Mouse (Mus musculus): Measurements from ENCODE around the gene Mrpl12. TPM values are rescaled to one million over a fixed set of nuclear protein-coding genes. Genes with fewer than 3 reads are reported as not detected.

Mrpl12 gene
- polyA plus RNA-seq, 1 experiment from 2014 or later = 176 TPM

DNA sequence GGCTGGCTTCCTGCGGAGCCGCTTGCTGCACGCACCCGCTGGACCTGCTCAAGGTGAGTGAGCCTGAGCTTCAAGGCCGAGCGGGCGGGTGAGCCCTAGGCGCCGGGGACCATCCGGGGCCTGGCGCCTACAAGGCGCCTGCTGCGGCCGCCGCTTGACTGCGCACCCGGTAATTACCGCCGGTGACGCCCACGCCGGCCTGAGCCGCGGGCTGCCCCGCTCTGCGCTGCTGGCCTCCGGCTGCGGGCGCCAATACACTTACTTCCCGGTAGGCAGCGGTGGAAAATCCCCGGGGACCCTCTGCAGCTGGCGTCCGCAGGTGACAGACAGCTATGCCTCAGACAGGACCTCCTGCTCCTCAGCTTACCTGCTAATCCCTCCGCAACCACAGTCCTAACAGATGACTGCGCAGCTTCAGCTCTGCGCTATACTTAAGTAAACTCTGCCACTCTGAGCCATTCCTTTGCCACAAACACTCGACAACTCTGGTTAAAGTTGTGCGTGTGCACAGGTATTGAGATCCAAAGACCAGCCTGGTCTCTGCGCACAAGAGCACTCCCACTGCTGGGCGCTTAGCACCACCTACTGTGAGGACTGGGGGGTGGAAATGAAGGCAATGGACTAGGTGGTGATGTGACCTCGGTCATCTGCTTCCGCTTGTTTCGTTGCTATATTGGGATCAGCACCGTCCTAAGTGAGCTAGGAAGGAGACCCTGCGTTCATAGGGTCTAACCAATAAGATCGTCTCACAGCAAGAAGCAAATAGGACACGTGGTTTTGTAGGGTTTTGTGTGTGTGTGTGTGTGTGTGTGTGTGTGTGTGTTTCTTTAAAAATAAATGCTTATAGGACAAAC, 7.8 kb downstream of the Mrpl12 start:
- H3K4me3 ChIP-seq (ENCODE audit: low read length) = peak overlapping the region; percentile 90
- H3K27ac ChIP-seq (ENCODE audit: low read length) = peak overlapping the region; percentile 93
- H3K9ac ChIP-seq (replicated peaks; ENCODE audit: low read length) = peak overlapping the region; percentile 84
- ATAC-seq (ENCODE audit: low FRiP score, low TSS enrichment) = peak; percentile 25; the same call in 1 of the 2 replicates
- no peaks in the 10 kb centered on the region for H3K27me3 ChIP-seq (ENCODE audit: insufficient read depth, low read length)
- WGBS = under 1% methylated on average over 45 of the region's 48 CpGs
- no peaks in the 10 kb centered on the region for H3K9me3 ChIP-seq (ENCODE audit: low read length)
- peaks cover 33% of the 10 kb centered on the region for H3K4me1 ChIP-seq (ENCODE audit: insufficient read depth, low read length)
- H3K36me3 ChIP-seq (ENCODE audit: insufficient read depth, low read length) = peaks cover 46% of the 10 kb centered on the region
- peak overlapping the region; percentile 82 for H3K4me2 ChIP-seq (replicated peaks; ENCODE audit: low read depth, low read length)

- WGBS = 31% methylated on average over 3 of the region's 3 CpGs
- H3K36me3 ChIP-seq (ENCODE audit: insufficient read depth, low read length) = peaks cover 46% of the 10 kb centered on the region
Measured at GRCm38 (mm10) chr11:120492878-120493203, 8.4 kb downstream of the Mrpl12 start.

DNA sequence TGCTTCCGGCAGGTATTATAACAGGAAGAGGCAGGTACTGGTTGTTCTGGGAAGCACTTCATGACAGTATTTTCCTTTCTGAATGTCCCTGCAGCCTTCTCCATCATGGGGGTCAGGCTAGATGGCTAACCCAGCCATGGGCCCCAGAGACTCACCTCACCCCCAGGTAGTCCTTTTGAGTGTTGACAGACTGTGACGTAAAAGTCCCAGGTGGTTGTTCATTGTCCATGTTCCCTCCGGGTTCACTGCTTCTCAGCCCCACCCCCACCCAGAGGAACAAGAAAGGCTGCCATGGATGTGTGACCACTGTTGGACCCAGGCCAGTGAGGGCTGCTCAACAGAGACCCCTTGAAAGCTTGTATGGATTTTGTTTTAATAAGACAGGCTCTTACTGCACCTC, 8.9 kb downstream of the Mrpl12 start:
- no peak for ATAC-seq (ENCODE audit: low FRiP score, low TSS enrichment)
- 43% methylated on average over 3 of the region's 3 CpGs for WGBS
- peak overlapping the region; percentile 84 for H3K9ac ChIP-seq (replicated peaks; ENCODE audit: low read length)

More at GRCm38 (mm10) chr11:120492878-120493203, 8.4 kb downstream of the Mrpl12 start:
- Histone ChIP-seq H3K4me2 (replicated peaks; ENCODE audit: low read depth, low read length) (peak overlapping the region; percentile 82), H3K4me3 (ENCODE audit: low read length) (peak overlapping the region; percentile 90), H3K27ac (ENCODE audit: low read length) (peak overlapping the region; percentile 93), H3K9ac (replicated peaks; ENCODE audit: low read length) (peak overlapping the region; percentile 84), H3K9me3 (ENCODE audit: low read length) (no peaks in the 10 kb centered on the region), H3K27me3 (ENCODE audit: insufficient read depth, low read length) (no peaks in the 10 kb centered on the region), H3K4me1 (ENCODE audit: insufficient read depth, low read length) (peaks cover 33% of the 10 kb centered on the region)
- ATAC-seq (ENCODE audit: low FRiP score, low TSS enrichment) = no peak

GRCm38 (mm10) chr11:120493911-120494310, 9.5 kb downstream of the Mrpl12 start:
- H3K4me2 ChIP-seq (replicated peaks; ENCODE audit: low read depth, low read length) = peak overlapping the region; percentile 82
- H3K27ac ChIP-seq (ENCODE audit: low read length) = no peak overlapping the region; the same call in 1 of the 2 replicates
- H3K36me3 ChIP-seq (ENCODE audit: insufficient read depth, low read length) = peaks cover 40% of the 10 kb centered on the region
- H3K9ac ChIP-seq (replicated peaks; ENCODE audit: low read length) = peak overlapping the region; percentile 84; the same call in 1 of the 2 replicates
- H3K9me3 ChIP-seq (ENCODE audit: low read length) = no peaks in the 10 kb centered on the region
- 80% methylated on average over 3 of the region's 3 CpGs for WGBS
- no peaks in the 10 kb centered on the region for H3K27me3 ChIP-seq (ENCODE audit: insufficient read depth, low read length)
- H3K4me1 ChIP-seq (ENCODE audit: insufficient read depth, low read length) = peaks cover 33% of the 10 kb centered on the region
- H3K4me3 ChIP-seq (ENCODE audit: low read length) = peak overlapping the region; percentile 90; the same call in 1 of the 2 replicates
- no peak for ATAC-seq (ENCODE audit: low FRiP score, low TSS enrichment)

More for the DNA sequence above, 8.9 kb downstream of the Mrpl12 start:
- peak overlapping the region; percentile 82 for H3K4me2 ChIP-seq (replicated peaks; ENCODE audit: low read depth, low read length)
- H3K27me3 ChIP-seq (ENCODE audit: insufficient read depth, low read length) = no peaks in the 10 kb centered on the region
- peaks cover 46% of the 10 kb centered on the region for H3K36me3 ChIP-seq (ENCODE audit: insufficient read depth, low read length)
- H3K4me1 ChIP-seq (ENCODE audit: insufficient read depth, low read length) = peaks cover 33% of the 10 kb centered on the region
- peak overlapping the region; percentile 90 for H3K4me3 ChIP-seq (ENCODE audit: low read length)
- no peaks in the 10 kb centered on the region for H3K9me3 ChIP-seq (ENCODE audit: low read length)
- H3K27ac ChIP-seq (ENCODE audit: low read length) = peak overlapping the region; percentile 93

GRCm38 (mm10) chr11:120497436-120497835, 13.0 kb downstream of the Mrpl12 start:
- no peak overlapping the region for H3K27ac ChIP-seq (ENCODE audit: low read length)
- H3K9ac ChIP-seq (replicated peaks; ENCODE audit: low read length) = no peak overlapping the region
- no peak for ATAC-seq (ENCODE audit: low FRiP score, low TSS enrichment)
- no peaks in the 10 kb centered on the region for H3K27me3 ChIP-seq (ENCODE audit: insufficient read depth, low read length)
- no peaks in the 10 kb centered on the region for H3K9me3 ChIP-seq (ENCODE audit: low read length)
- H3K4me2 ChIP-seq (replicated peaks; ENCODE audit: low read depth, low read length) = no peak overlapping the region
- H3K4me3 ChIP-seq (ENCODE audit: low read length) = no peak overlapping the region
- WGBS = 89% methylated on average over 3 of the region's 3 CpGs
- peaks cover 38% of the 10 kb centered on the region for H3K36me3 ChIP-seq (ENCODE audit: insufficient read depth, low read length)
- peaks cover 17% of the 10 kb centered on the region for H3K4me1 ChIP-seq (ENCODE audit: insufficient read depth, low read length)

GRCm38 (mm10) chr11:120498226-120498625, 13.8 kb downstream of the Mrpl12 start:
- peaks cover 12% of the 10 kb centered on the region for H3K4me1 ChIP-seq (ENCODE audit: insufficient read depth, low read length)
- 93% methylated on average over 12 of the region's 12 CpGs for WGBS
- no peak for ATAC-seq (ENCODE audit: low FRiP score, low TSS enrichment)
- H3K9me3 ChIP-seq (ENCODE audit: low read length) = no peaks in the 10 kb centered on the region
- no peak overlapping the region for H3K27ac ChIP-seq (ENCODE audit: low read length)
- no peaks in the 10 kb centered on the region for H3K27me3 ChIP-seq (ENCODE audit: insufficient read depth, low read length)
- no peak overlapping the region for H3K9ac ChIP-seq (replicated peaks; ENCODE audit: low read length)
- peaks cover 38% of the 10 kb centered on the region for H3K36me3 ChIP-seq (ENCODE audit: insufficient read depth, low read length)
- H3K4me2 ChIP-seq (replicated peaks; ENCODE audit: low read depth, low read length) = no peak overlapping the region
- no peak overlapping the region for H3K4me3 ChIP-seq (ENCODE audit: low read length)

GRCm38 (mm10) chr11:120498891-120499290, 14.5 kb downstream of the Mrpl12 start:
- Histone ChIP-seq H3K9me3 (ENCODE audit: low read length) (no peaks in the 10 kb centered on the region), H3K4me2 (replicated peaks; ENCODE audit: low read depth, low read length) (no peak overlapping the region), H3K4me3 (ENCODE audit: low read length) (no peak overlapping the region), H3K36me3 (ENCODE audit: insufficient read depth, low read length) (peaks cover 38% of the 10 kb centered on the region), H3K27me3 (ENCODE audit: insufficient read depth, low read length) (no peaks in the 10 kb centered on the region), H3K9ac (replicated peaks; ENCODE audit: low read length) (no peak overlapping the region), H3K27ac (ENCODE audit: low read length) (no peak overlapping the region), H3K4me1 (ENCODE audit: insufficient read depth, low read length) (peaks cover 5% of the 10 kb centered on the region)
- ATAC-seq (ENCODE audit: low FRiP score, low TSS enrichment) = no peak
- 68% methylated on average over 5 of the region's 5 CpGs for WGBS

GRCm38 (mm10) chr11:120499894-120500293, 15.5 kb downstream of the Mrpl12 start:
- WGBS = 79% methylated on average over 6 of the region's 6 CpGs
- H3K4me2 ChIP-seq (replicated peaks; ENCODE audit: low read depth, low read length) = no peak overlapping the region
- H3K4me1 ChIP-seq (ENCODE audit: insufficient read depth, low read length) = peaks cover 5% of the 10 kb centered on the region; the same call in 1 of the 2 replicates
- H3K9ac ChIP-seq (replicated peaks; ENCODE audit: low read length) = no peak overlapping the region
- H3K27ac ChIP-seq (ENCODE audit: low read length) = peak overlapping the region; percentile 63; the same call in 1 of the 2 replicates
- no peaks in the 10 kb centered on the region for H3K9me3 ChIP-seq (ENCODE audit: low read length)
- H3K36me3 ChIP-seq (ENCODE audit: insufficient read depth, low read length) = peaks cover 31% of the 10 kb centered on the region
- no peak for ATAC-seq (ENCODE audit: low FRiP score, low TSS enrichment)
- H3K4me3 ChIP-seq (ENCODE audit: low read length) = no peak overlapping the region
- H3K27me3 ChIP-seq (ENCODE audit: insufficient read depth, low read length) = no peaks in the 10 kb centered on the region

DNA sequence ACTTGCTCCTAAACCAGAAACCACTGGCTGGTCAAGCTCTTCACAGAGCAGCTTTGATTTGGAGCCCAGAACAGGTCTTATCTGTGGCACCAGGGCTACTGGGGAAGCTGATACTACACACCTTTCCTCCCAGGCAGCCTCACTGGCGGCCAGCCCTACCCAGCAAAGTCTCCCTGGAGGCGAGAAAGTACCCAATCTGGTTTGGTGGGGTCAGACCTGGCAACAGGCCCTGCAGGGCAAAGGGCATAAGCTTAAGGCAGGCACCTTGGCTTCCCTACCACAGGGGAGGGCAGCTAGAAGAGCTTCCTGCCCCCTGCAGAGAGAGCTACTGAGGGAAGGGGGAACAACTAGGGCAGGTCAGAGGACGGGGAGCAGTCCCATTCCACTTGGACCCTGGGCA, 15.9 kb downstream of the Mrpl12 start:
- H3K9me3 ChIP-seq (ENCODE audit: low read length) = no peaks in the 10 kb centered on the region
- 34% methylated on average over 3 of the region's 3 CpGs for WGBS
- peak; percentile 88 for ATAC-seq (ENCODE audit: low FRiP score, low TSS enrichment)
- H3K4me1 ChIP-seq (ENCODE audit: insufficient read depth, low read length) = peaks cover 5% of the 10 kb centered on the region; the same call in 1 of the 2 replicates
- H3K36me3 ChIP-seq (ENCODE audit: insufficient read depth, low read length) = peaks cover 27% of the 10 kb centered on the region
- H3K4me2 ChIP-seq (replicated peaks; ENCODE audit: low read depth, low read length) = no peak overlapping the region
- H3K9ac ChIP-seq (replicated peaks; ENCODE audit: low read length) = no peak overlapping the region
- H3K4me3 ChIP-seq (ENCODE audit: low read length) = no peak overlapping the region
- no peaks in the 10 kb centered on the region for H3K27me3 ChIP-seq (ENCODE audit: insufficient read depth, low read length)
- peak overlapping the region; percentile 63; the same call in 1 of the 2 replicates for H3K27ac ChIP-seq (ENCODE audit: low read length)

GRCm38 (mm10) chr11:120501018-120501417, 16.6 kb downstream of the Mrpl12 start:
- WGBS = 59% methylated on average over 6 of the region's 6 CpGs
- ATAC-seq (ENCODE audit: low FRiP score, low TSS enrichment) = no peak
- no peak overlapping the region for H3K9ac ChIP-seq (replicated peaks; ENCODE audit: low read length)

More at GRCm38 (mm10) chr11:120501018-120501417, 16.6 kb downstream of the Mrpl12 start:
- Histone ChIP-seq H3K4me3 (ENCODE audit: low read length) (no peak overlapping the region), H3K9me3 (ENCODE audit: low read length) (no peaks in the 10 kb centered on the region), H3K4me2 (replicated peaks; ENCODE audit: low read depth, low read length) (no peak overlapping the region), H3K27ac (ENCODE audit: low read length) (no peak overlapping the region; the same call in 1 of the 2 replicates), H3K4me1 (ENCODE audit: insufficient read depth, low read length) (peaks cover 5% of the 10 kb centered on the region; the same call in 1 of the 2 replicates), H3K27me3 (ENCODE audit: insufficient read depth, low read length) (no peaks in the 10 kb centered on the region), H3K36me3 (ENCODE audit: insufficient read depth, low read length) (peaks cover 23% of the 10 kb centered on the region)

Data from kidney, embryonic 16.5 days (tissue).